Mouse (Mus musculus): ENCODE measurements around the gene Tmbim6. TPM values are rescaled to one million over a fixed set of nuclear protein-coding genes. Genes with fewer than 3 reads are reported as not detected.
A peak's percentile ranks its signal among the peaks of the same experiment; 100 is the strongest.

The Tmbim6 gene
- polyA plus RNA-seq, 1 experiment: 372 TPM

DNA sequence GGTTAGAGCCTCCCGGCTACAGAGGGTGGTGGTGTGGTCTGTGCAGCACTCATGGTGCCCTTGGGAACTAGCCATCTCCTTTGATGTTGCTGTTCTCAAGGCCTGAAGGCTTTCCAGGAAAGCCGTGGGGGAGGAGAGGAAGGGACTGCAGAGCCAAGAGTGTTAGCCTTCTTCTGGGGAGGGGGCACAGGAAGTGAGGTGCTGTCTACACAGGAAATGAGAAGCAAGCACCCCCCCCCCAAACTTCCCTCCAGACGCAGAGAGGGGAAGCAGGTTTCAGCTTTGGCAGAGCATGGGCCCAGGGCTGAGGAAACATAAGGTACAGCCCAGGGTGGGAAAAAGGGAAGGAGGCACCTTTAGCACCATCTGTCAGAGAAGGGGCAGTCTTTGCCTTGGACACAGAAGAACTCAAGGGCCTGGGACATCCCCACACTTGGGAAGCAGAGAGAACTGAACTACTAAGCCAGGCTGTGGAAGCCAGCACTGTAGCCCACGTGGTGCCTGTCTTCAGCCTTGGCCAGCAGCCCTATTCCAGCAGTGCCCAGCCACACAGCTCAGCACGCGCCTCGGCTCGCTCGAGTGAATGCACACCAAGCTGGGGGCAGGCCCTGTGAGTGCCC lies 56.6 kb downstream of the Tmbim6 start:
- no peak for TF ChIP-seq CEBPB (IDR thresholded peaks at IDR 0.05; ENCODE audit: low read depth)
- TF ChIP-seq MYOG (IDR thresholded peaks at IDR 0.05; ENCODE audit: control insufficient read depth, extremely low read depth, insufficient read length): no peak
- no peak for TF ChIP-seq USF1 (IDR thresholded peaks at IDR 0.05; ENCODE audit: low read depth)
- TF ChIP-seq CTCF (IDR thresholded peaks at IDR 0.05; ENCODE audit: control insufficient read depth, insufficient read depth, insufficient read length): no peak
- Histone ChIP-seq H3K4me3 (ENCODE audit: insufficient read depth, poor library complexity, severe bottlenecking) (no peak overlapping the region), H3ac (ENCODE audit: control insufficient read depth, insufficient read length, low read depth) (no peak overlapping the region), H3K36me3 (ENCODE audit: control insufficient read depth, insufficient read depth) (peaks cover 8% of the 10 kb centered on the region), H3K79me3 (ENCODE audit: low read depth) (peaks cover 3% of the 10 kb centered on the region), H3K79me2 (ENCODE audit: control insufficient read depth, insufficient read depth) (peaks cover 54% of the 10 kb centered on the region), H3K27me3 (ENCODE audit: control insufficient read depth, insufficient read depth, insufficient read length) (no peaks in the 10 kb centered on the region)

DNA sequence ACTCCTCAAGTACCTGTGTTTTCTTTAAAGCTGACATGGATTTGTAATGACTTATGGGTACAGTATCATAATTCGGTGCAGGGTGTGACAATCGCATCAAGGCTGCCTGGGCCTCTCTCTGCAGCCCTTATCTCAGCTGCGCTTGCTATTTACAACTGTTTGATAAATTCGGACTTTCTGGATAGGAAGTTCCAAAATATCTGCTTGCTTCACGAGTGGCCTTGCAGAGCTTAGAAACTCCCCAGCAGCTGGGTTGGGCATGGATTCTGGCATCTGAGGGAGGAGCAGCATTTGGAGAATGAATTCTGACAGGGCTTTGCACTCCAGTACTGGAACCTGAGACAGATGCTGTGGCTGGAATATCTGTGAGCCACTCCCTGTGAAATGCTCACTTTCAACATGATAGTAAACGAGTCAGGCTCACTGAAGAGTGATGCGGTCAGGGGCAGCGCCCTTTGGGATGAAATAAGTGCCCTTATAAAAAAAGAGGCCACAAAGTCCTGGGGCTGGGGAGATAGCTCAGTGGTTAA lies 57.1 kb downstream of the Tmbim6 start:
- Histone ChIP-seq H3K4me3 (ENCODE audit: insufficient read depth, poor library complexity, severe bottlenecking) (no peak overlapping the region), H3ac (ENCODE audit: control insufficient read depth, insufficient read length, low read depth) (no peak overlapping the region), H3K79me3 (ENCODE audit: low read depth) (peaks cover 4% of the 10 kb centered on the region), H3K36me3 (ENCODE audit: control insufficient read depth, insufficient read depth) (peaks cover 10% of the 10 kb centered on the region), H3K79me2 (ENCODE audit: control insufficient read depth, insufficient read depth) (peaks cover 60% of the 10 kb centered on the region), H3K27me3 (ENCODE audit: control insufficient read depth, insufficient read depth, insufficient read length) (no peaks in the 10 kb centered on the region)
- TF ChIP-seq MYOD1 (IDR thresholded peaks at IDR 0.05; ENCODE audit: control insufficient read depth, insufficient read length, low read depth) (peak; percentile 40), CEBPB (IDR thresholded peaks at IDR 0.05; ENCODE audit: low read depth) (no peak), FOSL1 (IDR thresholded peaks at IDR 0.05; ENCODE audit: insufficient read depth, low read length, poor library complexity, severe bottlenecking) (no peak)

DNA sequence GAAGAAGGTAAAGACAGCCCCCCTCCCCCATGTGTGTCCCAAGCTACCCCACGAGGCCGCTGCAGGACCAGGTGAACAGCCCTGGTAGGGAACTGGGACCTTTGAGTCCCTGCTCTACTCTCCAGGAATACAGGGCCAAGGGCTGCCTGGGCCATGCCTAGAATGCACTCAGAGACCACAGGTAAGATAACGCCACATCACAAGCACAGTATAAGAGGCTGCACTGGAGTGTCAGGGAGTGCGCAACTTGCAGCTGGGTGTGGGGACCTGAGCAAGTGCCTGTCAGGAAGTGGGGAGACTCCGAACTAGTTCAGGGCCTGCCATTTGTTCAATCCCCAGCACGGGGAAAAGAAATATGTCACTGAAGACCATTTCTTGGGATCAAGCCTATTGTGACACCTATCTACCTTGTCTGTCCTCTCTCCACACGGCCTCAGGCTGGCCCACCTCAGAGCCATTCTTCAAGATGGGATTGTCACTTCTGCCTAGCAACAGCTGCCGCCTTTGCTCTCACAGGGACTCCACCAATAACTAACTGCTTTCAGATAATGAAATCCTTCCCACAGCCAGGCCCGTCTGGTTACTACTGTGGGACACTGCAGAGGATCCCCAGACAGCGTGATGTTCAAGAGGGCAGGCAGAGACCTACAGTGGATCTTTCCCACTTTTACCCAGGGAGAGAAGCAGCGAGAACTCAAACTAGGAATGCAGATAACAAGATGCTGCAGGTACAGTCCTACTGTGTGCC lies 60.6 kb downstream of the Tmbim6 start:
- Histone ChIP-seq H3K4me3 (ENCODE audit: insufficient read depth, poor library complexity, severe bottlenecking) (no peak overlapping the region), H3K79me2 (ENCODE audit: control insufficient read depth, insufficient read depth) (peaks cover 71% of the 10 kb centered on the region), H3K36me3 (ENCODE audit: control insufficient read depth, insufficient read depth) (peaks cover 13% of the 10 kb centered on the region), H3K79me3 (ENCODE audit: low read depth) (peaks cover 14% of the 10 kb centered on the region), H3ac (ENCODE audit: control insufficient read depth, insufficient read length, low read depth) (no peak overlapping the region), H3K27me3 (ENCODE audit: control insufficient read depth, insufficient read depth, insufficient read length) (no peaks in the 10 kb centered on the region)
- TF ChIP-seq CTCF (IDR thresholded peaks at IDR 0.05; ENCODE audit: control insufficient read depth, insufficient read depth, insufficient read length) (no peak), USF1 (IDR thresholded peaks at IDR 0.05; ENCODE audit: low read depth) (no peak), MYOD1 (IDR thresholded peaks at IDR 0.05; ENCODE audit: control insufficient read depth, insufficient read length, low read depth) (no peak), CEBPB (IDR thresholded peaks at IDR 0.05; ENCODE audit: low read depth) (no peak), MAX (IDR thresholded peaks at IDR 0.05) (no peak)

DNA sequence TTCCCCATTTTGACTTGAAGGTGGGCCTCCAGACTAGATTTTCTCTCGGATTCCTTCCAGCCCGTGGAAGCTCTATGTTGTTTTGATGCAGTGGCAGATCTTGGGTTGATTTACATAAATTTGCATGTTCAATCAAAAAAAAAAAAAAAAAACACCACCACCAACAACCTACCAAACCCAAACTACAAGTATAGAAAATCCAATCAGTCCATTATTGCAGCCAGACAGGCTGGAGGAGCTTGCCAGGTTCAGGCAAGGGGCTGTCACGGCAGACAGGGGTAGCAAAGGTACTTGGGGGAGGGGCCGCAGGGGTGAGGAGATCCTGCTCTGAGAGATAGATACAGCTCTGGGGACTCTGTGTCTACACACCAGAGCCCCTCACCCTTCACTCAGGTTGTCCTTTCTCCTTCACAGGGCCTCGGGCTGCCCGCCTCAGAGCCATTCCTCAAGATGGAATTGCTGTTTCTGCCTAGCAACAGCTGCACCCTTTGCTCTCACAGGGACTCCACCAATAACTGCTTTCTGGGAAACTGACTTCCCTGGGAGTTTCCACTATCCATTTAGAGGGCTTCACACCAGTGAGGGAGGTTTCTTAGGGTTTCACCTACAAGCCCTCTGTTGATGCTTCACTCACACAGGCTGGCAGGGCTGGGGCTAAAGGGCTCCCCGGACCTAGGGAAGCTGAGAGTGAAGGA lies 62.0 kb downstream of the Tmbim6 start:
- Histone ChIP-seq H3K79me2 (ENCODE audit: control insufficient read depth, insufficient read depth) (peaks cover 63% of the 10 kb centered on the region), H3K27me3 (ENCODE audit: control insufficient read depth, insufficient read depth, insufficient read length) (no peaks in the 10 kb centered on the region), H3K36me3 (ENCODE audit: control insufficient read depth, insufficient read depth) (peaks cover 13% of the 10 kb centered on the region), H3K4me3 (ENCODE audit: insufficient read depth, poor library complexity, severe bottlenecking) (no peak overlapping the region), H3K79me3 (ENCODE audit: low read depth) (peaks cover 14% of the 10 kb centered on the region), H3ac (ENCODE audit: control insufficient read depth, insufficient read length, low read depth) (no peak overlapping the region)
- TF ChIP-seq MYOG (IDR thresholded peaks at IDR 0.05; ENCODE audit: control insufficient read depth, extremely low read depth, insufficient read length) (no peak), USF1 (IDR thresholded peaks at IDR 0.05; ENCODE audit: low read depth) (no peak), CTCF (IDR thresholded peaks at IDR 0.05; ENCODE audit: control insufficient read depth, insufficient read depth, insufficient read length) (no peak), MAX (IDR thresholded peaks at IDR 0.05) (no peak), MYOD1 (IDR thresholded peaks at IDR 0.05; ENCODE audit: control insufficient read depth, insufficient read length, low read depth) (no peak), FOSL1 (IDR thresholded peaks at IDR 0.05; ENCODE audit: insufficient read depth, low read length, poor library complexity, severe bottlenecking) (no peak), CEBPB (IDR thresholded peaks at IDR 0.05; ENCODE audit: low read depth) (no peak)

DNA sequence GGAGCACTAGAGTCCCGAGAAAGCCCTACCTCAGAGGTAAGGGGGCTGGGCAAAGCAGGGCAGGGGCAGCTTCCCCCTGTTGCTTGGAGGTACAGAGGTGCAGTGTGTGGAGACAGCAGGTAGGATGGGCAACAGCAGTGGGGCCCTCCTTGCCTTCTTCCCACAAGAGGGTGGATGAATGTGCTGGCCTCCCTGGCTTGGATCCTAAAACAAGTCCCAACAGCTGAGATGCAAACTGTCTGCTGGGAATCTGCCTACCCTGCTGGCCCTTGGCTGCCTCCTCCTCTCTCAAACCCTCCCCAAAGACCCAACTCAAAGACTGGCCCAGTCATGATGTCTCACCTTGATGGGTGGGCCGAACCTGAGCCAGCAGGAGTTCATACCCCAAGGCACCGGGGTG lies 62.7 kb downstream of the Tmbim6 start:
- no peaks in the 10 kb centered on the region for H3K27me3 ChIP-seq (ENCODE audit: control insufficient read depth, insufficient read depth, insufficient read length)
- H3ac ChIP-seq (ENCODE audit: control insufficient read depth, insufficient read length, low read depth): no peak overlapping the region
- H3K79me2 ChIP-seq (ENCODE audit: control insufficient read depth, insufficient read depth): peaks cover 63% of the 10 kb centered on the region
- peaks cover 14% of the 10 kb centered on the region for H3K79me3 ChIP-seq (ENCODE audit: low read depth)
- H3K4me3 ChIP-seq (ENCODE audit: insufficient read depth, poor library complexity, severe bottlenecking): no peak overlapping the region
- peaks cover 13% of the 10 kb centered on the region for H3K36me3 ChIP-seq (ENCODE audit: control insufficient read depth, insufficient read depth)
- TF ChIP-seq CTCF (IDR thresholded peaks at IDR 0.05; ENCODE audit: control insufficient read depth, insufficient read depth, insufficient read length): no peak
